Mouse (Mus musculus) left cerebral cortex, postnatal 36 days (tissue): ENCODE measurements around the gene Psmd13. TPM values are rescaled to one million over a fixed set of nuclear protein-coding genes. Genes with fewer than 3 reads are reported as not detected.

Experiments
- DNase-seq, 2 experiments: peaks; one replicate each; pipeline ENCODE4 v3.0.0; 2021 to 2022; ENCODE audit warnings: low spot score in 2 of 2, mixed read lengths in 1 of 2
- intact Hi-C: fragments of 180-260 bp; cut with DNase I; formaldehyde crosslinking; loops from one replicate; pipeline ENCODE4 v1.15.1; 2025
- total RNA-seq, 2 experiments: library from RNA; stranded (reverse); gene quantifications; 2 replicates each; pipeline ENCODE4 v1.2.3; 2021

Gene Psmd13
- total RNA-seq, 2 experiments from 2014 or later, result 106 to 113 TPM

GRCm38 (mm10) chr7:140899121-140899520 is 17.4 kb downstream of the Psmd13 start:
- no peak for DNase-seq
- intact Hi-C loops, result no loop called here

- intact Hi-C loops, result no loop called here
- DNase-seq, result no peak
Observed at GRCm38 (mm10) chr7:140900220-140900619, 18.5 kb downstream of the Psmd13 start, which contains the start of gene Cox8b. Gene Cox8b (minus strand): TSS chr7:140900446.

DNA sequence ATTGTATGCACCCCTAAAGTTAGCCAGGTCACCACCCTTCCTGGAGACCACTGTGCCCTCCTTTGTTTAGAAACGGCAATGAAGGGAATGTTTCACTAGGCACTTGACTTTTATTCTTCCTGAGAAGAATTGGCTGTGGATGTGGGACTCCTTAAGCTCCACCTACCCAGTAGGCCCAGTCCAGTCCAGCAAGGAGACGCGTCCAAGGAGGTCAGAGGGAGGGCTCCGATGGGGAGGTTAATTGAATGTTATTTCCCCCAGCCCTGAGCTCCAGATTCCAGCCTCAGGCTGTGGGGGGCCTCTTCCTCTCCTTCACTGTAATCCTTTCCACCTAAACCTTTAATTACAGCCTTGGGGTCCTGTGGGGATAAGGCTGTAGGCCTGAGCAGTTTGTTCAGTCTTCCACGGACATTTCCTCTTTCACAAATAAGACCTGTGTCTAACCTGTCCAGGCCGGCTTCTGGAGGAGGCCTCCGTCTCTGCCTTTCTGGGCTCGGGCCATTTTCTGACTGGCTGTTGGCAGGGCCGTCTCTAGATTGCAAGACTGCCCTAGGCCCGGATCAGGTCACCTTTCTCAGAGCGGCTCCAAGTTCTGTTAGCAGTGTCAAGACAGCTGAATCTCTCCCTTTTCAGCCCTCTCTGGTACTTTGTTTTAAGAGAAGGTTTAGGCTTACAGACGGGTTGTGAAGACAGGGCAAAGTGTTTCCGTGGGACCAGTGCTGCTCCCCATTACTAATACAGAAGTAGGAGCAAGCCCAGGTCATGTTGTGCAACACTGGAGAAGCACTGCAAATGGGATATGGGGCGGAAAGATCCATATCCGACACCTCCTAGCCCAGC is 20.5 kb downstream of the Psmd13 start:
- intact Hi-C loops, result no loop called here
- DNase-seq, result no peak

DNA sequence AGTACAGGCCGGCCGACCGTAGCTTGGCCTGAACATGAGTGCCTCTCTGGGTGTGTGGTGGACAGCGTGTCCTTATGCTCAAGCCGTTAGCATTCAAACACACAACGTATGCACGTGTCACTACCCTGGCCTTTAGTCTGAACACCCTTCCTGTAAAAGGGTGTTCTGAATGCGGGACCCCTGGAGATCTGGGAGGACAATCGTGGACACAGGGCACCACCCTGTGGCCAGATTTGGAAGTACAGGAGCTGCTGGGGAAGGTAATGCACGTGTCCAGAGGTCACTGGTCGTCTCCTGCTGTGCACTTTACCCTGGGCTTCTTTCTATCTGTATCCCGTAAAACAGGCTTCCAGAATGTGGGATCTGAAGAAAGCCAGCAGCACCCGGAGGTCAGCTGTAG is 21.4 kb downstream of the Psmd13 start:
- DNase-seq, result peak; percentile 56 to 72
- intact Hi-C loops, result loop anchor here (1.0 kb wide), 1 partner anchor 58 kb away; the partner anchor contains the start of gene Scgb1c1

GRCm38 (mm10) chr7:140905642-140906081 is 23.9 kb downstream of the Psmd13 start:
- intact Hi-C loops, result loop anchor here (5.0 kb wide), 1 partner anchor 272 kb away; no protein-coding TSS in a partner anchor
- no peak for DNase-seq

GRCm38 (mm10) chr7:140907131-140907530 is 25.4 kb downstream of the Psmd13 start:
- intact Hi-C loops, result loop anchor here (5.0 kb wide), 1 partner anchor 270 kb away; no protein-coding TSS in a partner anchor
- no peak for DNase-seq

GRCm38 (mm10) chr7:140907697-140908096 is 25.9 kb downstream of the Psmd13 start:
- no peak for DNase-seq
- intact Hi-C loops, result loop anchor here (5.0 kb wide), 1 partner anchor 270 kb away; no protein-coding TSS in a partner anchor

GRCm38 (mm10) chr7:140908181-140908580 is 26.4 kb downstream of the Psmd13 start:
- DNase-seq, result no peak
- intact Hi-C loops, result loop anchor here (5.0 kb wide), 1 partner anchor 269 kb away; no protein-coding TSS in a partner anchor

DNA sequence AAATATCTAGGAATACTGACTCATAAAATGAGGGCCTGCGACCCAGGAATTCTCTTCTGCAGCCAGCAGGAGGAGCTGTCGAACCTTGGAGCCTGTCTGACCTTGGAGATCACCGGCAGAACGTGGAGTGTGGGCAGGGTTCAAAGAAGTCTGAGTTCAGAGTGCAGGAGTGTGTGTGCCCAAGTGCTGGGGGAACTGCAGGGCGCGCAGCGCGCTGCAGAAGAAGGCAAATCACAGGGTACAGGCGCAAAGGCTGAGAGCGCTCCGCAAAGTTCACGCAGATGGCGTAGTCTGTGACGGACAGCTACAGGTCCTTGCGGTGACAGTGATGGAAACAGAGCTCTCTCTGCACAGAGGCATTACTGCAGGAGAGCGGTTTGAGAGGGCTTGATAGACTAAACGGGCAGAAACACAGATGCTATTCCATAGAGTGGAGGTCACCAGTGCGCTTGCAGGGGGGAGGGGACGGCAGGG is 26.9 kb downstream of the Psmd13 start:
- peak; percentile 56 to 72 for DNase-seq
- intact Hi-C loops, result loop anchor here (1.0 to 5.0 kb wide), 2 partner anchors 140 to 269 kb away; no protein-coding TSS in a partner anchor

DNA sequence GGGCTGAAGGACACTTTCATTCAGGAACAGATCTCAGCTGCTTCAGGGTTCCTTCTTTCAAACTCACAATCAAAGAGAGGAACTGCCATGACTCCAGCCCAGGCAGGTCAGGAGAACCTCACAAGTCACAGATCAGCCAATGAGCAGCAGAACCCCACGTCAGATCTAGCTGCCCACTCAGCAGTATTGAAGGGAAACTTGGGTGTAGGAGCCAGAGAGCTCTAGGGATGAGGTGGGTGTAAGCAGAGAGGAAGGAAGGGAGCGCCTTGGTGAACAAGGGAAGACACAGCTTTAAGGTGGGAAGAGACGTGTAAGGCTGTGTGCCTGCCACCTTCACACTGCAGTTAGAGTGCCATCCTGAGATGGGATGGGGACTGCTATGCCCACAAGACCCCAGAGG is 30.5 kb downstream of the Psmd13 start:
- DNase-seq, result peak in 1 of 2 experiments; percentile 35
- intact Hi-C loops, result no loop called here

GRCm38 (mm10) chr7:140912846-140913482 is 31.2 kb downstream of the Psmd13 start:
- intact Hi-C loops, result no loop called here

GRCm38 (mm10) chr7:140914031-140914690 is 32.4 kb downstream of the Psmd13 start:
- intact Hi-C loops, result no loop called here

More at GRCm38 (mm10) chr7:140912846-140913482, 31.2 kb downstream of the Psmd13 start:
- no peak for DNase-seq

GRCm38 (mm10) chr7:140919911-140920310 is 38.1 kb downstream of the Psmd13 start:
- DNase-seq, result no peak
- intact Hi-C loops, result no loop called here

More at GRCm38 (mm10) chr7:140914031-140914690, 32.4 kb downstream of the Psmd13 start:
- no peak for DNase-seq

- intact Hi-C loops, result no loop called here
- no peak for DNase-seq
Observed at GRCm38 (mm10) chr7:140920418-140921029, 38.8 kb downstream of the Psmd13 start, which contains the start of gene Nlrp6. Gene Nlrp6 (plus strand): TSS chr7:140920902.

DNA sequence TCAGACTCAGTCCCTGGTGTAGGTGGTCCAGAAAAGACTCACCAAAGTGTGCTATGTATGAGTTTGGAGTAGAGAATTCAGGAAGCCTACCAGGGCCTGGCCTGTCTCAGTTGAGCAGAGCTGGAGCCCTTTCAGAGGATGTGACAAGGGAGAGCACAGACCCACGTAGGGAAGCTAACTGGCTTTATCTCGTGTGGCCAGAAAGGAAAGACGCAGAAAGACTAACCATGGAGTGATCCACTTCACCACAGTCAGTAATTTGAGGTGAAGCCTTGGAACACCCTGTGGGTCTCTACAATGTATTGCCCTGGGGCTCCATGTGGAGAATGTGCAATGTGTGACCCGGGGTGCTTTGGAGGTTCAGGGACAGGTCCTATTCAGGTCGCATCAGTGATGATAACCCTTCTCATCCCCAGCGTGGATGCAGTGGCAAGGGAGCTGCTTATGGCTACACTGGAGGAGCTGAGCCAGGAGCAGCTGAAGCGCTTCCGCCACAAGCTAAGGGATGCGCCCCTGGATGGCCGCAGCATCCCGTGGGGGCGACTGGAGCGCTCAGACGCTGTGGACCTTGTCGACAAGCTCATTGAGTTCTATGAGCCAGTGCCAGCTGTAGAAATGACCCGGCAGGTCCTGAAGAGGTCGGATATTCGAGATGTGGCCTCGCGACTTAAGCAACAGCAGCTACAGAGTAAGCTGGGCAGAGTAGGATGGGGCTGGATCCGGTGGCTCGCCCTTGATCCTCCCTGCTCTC is 39.6 kb downstream of the Psmd13 start:
- intact Hi-C loops, result no loop called here
- DNase-seq, result no peak

GRCm38 (mm10) chr7:140922398-140923069 is 40.8 kb downstream of the Psmd13 start:
- peak; percentile 21 to 28 for DNase-seq
- intact Hi-C loops, result no loop called here

DNA sequence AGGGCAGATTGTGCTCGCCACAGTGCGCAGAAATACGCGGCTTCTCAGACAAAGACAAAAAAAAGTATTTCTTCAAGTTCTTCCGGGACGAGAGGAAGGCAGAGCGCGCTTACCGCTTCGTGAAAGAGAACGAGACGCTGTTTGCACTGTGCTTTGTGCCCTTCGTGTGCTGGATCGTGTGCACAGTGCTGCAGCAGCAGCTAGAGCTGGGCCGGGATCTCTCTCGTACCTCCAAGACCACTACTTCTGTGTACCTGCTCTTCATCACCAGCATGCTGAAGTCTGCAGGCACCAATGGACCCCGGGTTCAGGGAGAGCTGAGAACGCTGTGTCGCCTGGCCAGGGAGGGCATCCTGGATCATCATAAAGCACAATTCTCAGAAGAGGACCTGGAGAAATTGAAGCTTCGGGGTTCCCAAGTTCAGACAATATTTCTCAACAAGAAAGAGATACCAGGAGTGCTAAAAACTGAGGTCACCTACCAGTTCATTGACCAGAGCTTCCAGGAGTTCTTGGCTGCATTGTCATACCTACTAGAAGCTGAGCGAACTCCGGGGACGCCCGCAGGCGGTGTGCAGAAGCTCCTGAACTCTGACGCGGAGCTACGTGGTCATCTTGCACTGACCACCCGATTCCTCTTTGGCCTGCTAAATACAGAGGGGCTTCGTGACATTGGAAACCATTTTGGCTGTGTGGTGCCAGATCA is 41.5 kb downstream of the Psmd13 start:
- intact Hi-C loops, result no loop called here
- peak in 1 of 2 experiments; percentile 13 for DNase-seq
